ENCODE assay signal across 9 mouse cellular contexts in genomic region chr14:78273571-78273970, GRCm38 (mm10). TPM values are rescaled to one million over a fixed set of nuclear protein-coding genes. Genes with fewer than 3 reads are reported as not detected.
DNase-seq lines count a peak whose midpoint lies in the region; ATAC-seq and TF ChIP-seq lines count a peak whose summit lies in the region.
"Had no signal": no experiment of that assay in that cellular context is flagged by ENCODE, and none has a peak within 500 bp of the region (broad histone marks: within the 10 kb centered on the region; RNA-seq: fewer than 3 reads in every experiment).

No protein-coding gene starts in this region.

- no peak overlapping the region for H3K4me3 ChIP-seq in C2C12 (ENCODE audit: insufficient read depth, poor library complexity, severe bottlenecking)
- no peak overlapping the region for H3K4me3 ChIP-seq in embryonic fibroblast, embryonic 13.5 days (ENCODE audit: insufficient read depth, low read length)
- no peak overlapping the region for H3K4me3 ChIP-seq in liver, embryonic 13.5 days (replicated peaks)
- H3K4me3 ChIP-seq in spleen, adult 2 months (ENCODE audit: extremely low read depth, insufficient read depth, insufficient read length) = no peak overlapping the region
- no peak overlapping the region for H3K4me3 ChIP-seq in midbrain, embryonic 11.5 days (ENCODE audit: low read depth, low read length)

- H3ac ChIP-seq in C2C12 (ENCODE audit: control insufficient read depth, insufficient read length, low read depth) = no peak overlapping the region

- no peak overlapping the region for H3K27ac ChIP-seq in embryonic fibroblast, embryonic 13.5 days (ENCODE audit: insufficient read depth, low read length)
- no peak overlapping the region for H3K27ac ChIP-seq in liver, embryonic 13.5 days
- no peak overlapping the region for H3K27ac ChIP-seq in spleen, adult 2 months (ENCODE audit: insufficient read depth, low read length)
- no peak overlapping the region for H3K27ac ChIP-seq in midbrain, embryonic 11.5 days (ENCODE audit: low read depth, low read length)

- no peak overlapping the region for H3K9ac ChIP-seq in liver, embryonic 13.5 days
- no peak overlapping the region for H3K9ac ChIP-seq in midbrain, embryonic 11.5 days (ENCODE audit: low read length)

- no peaks in the 10 kb centered on the region for H3K36me3 ChIP-seq in C2C12 (ENCODE audit: control insufficient read depth, insufficient read depth)
- H3K36me3 ChIP-seq in liver, embryonic 13.5 days = no peaks in the 10 kb centered on the region
- no peaks in the 10 kb centered on the region for H3K36me3 ChIP-seq in spleen, adult 2 months (ENCODE audit: control insufficient read depth, insufficient read depth, low read length)
- no peaks in the 10 kb centered on the region for H3K36me3 ChIP-seq in midbrain, embryonic 11.5 days (ENCODE audit: control insufficient read depth, insufficient read depth, low read length)

- H3K79me3 ChIP-seq in C2C12 (ENCODE audit: low read depth) = no peaks in the 10 kb centered on the region

- 64% methylated on average over 7 of the region's 7 CpGs for WGBS in liver, embryonic 13.5 days (ENCODE audit: insufficient replicate concordance)
- 69% methylated on average over 7 of the region's 7 CpGs for WGBS in spleen, adult 2 months
- WGBS in midbrain, embryonic 11.5 days = 81% methylated on average over 7 of the region's 7 CpGs

- H3K9me3 ChIP-seq in liver, embryonic 13.5 days (replicated peaks) = no peaks in the 10 kb centered on the region
- H3K9me3 ChIP-seq in midbrain, embryonic 11.5 days (ENCODE audit: control insufficient read depth, low read length) = no peaks in the 10 kb centered on the region

- no peak for ATAC-seq in liver, embryonic 13.5 days (ENCODE audit: low read depth)
- ATAC-seq in midbrain, embryonic 11.5 days (ENCODE audit: low FRiP score) = no peak

- TF ChIP-seq CTCF in C2C12 (IDR thresholded peaks at IDR 0.05; ENCODE audit: control insufficient read depth, insufficient read depth, insufficient read length) = peak; percentile 95
- TF ChIP-seq CTCF in embryonic fibroblast, embryonic 13.5 days (IDR thresholded peaks at IDR 0.05; ENCODE audit: borderline replicate concordance, insufficient read depth, low read length) = peak; percentile 78
- TF ChIP-seq CTCF in spleen, adult 2 months (IDR thresholded peaks at IDR 0.05; ENCODE audit: extremely low read depth, insufficient read depth, insufficient read length, insufficient replicate concordance) = peak; percentile 78; the same call in 1 of the 2 replicates

- H3K4me2 ChIP-seq in liver, embryonic 13.5 days = no peak overlapping the region
- H3K4me2 ChIP-seq in midbrain, embryonic 11.5 days = no peak overlapping the region

- peak; percentile 26 to 49 for DNase-seq in heart, postnatal 10 days
- DNase-seq in heart, postnatal 25 days (ENCODE audit: low spot score) = no peak
- peak; percentile 74 for DNase-seq in ZHBTc4 (ENCODE audit: low read depth, low spot score)
- peak; percentile 16 for DNase-seq in liver, embryonic 13.5 days
- DNase-seq in spleen, adult 2 months (ENCODE audit: low read depth in 1 of 2, low spot score in 2 of 2) = peak; percentile 23 to 26
- no peak for DNase-seq in midbrain, embryonic 11.5 days (ENCODE audit: low spot score, missing footprints)

- H3K79me2 ChIP-seq in C2C12 (ENCODE audit: control insufficient read depth, insufficient read depth) = no peaks in the 10 kb centered on the region

- H3K27me3 ChIP-seq in C2C12 (ENCODE audit: control insufficient read depth, insufficient read depth, insufficient read length) = no peaks in the 10 kb centered on the region
- no peaks in the 10 kb centered on the region for H3K27me3 ChIP-seq in liver, embryonic 13.5 days
- no peaks in the 10 kb centered on the region; the same call in 1 of the 2 replicates for H3K27me3 ChIP-seq in spleen, adult 2 months (ENCODE audit: control insufficient read depth, insufficient read depth, low read length)
- no peaks in the 10 kb centered on the region for H3K27me3 ChIP-seq in midbrain, embryonic 11.5 days (ENCODE audit: control insufficient read depth, insufficient read depth, low read length)

- no peak for TF ChIP-seq POLR2A in embryonic fibroblast, embryonic 13.5 days (IDR thresholded peaks at IDR 0.05; ENCODE audit: low read depth, low read length)
- TF ChIP-seq POLR2A in spleen, adult 2 months (IDR thresholded peaks at IDR 0.05; ENCODE audit: low read depth, low read length) = no peak

- H3K4me1 ChIP-seq in embryonic fibroblast, embryonic 13.5 days (ENCODE audit: control insufficient read depth, insufficient read depth, low read length) = no peaks in the 10 kb centered on the region; the same call in 1 of the 2 replicates
- H3K4me1 ChIP-seq in liver, embryonic 13.5 days (replicated peaks) = no peaks in the 10 kb centered on the region
- no peaks in the 10 kb centered on the region for H3K4me1 ChIP-seq in spleen, adult 2 months (ENCODE audit: control insufficient read depth, insufficient read depth, insufficient read length)
- no peaks in the 10 kb centered on the region for H3K4me1 ChIP-seq in midbrain, embryonic 11.5 days (ENCODE audit: control insufficient read depth, insufficient read depth, low read length)

- intact Hi-C loops in heart, postnatal 10 days (cut with DNase I) = no loop called here
- intact Hi-C loops in heart, postnatal 25 days (cut with DNase I) = no loop called here

TF ChIP-seq in C2C12, 6 proteins besides CTCF, POLR2A, EP300 and RAD21:
- TF ChIP-seq FOSL1 (IDR thresholded peaks at IDR 0.05; ENCODE audit: insufficient read depth, low read length, poor library complexity, severe bottlenecking) = no peak
- TF ChIP-seq MYOG (IDR thresholded peaks at IDR 0.05; ENCODE audit: control insufficient read depth, extremely low read depth, insufficient read length) = no peak
- TF ChIP-seq CEBPB (IDR thresholded peaks at IDR 0.05; ENCODE audit: low read depth) = no peak
- TF ChIP-seq USF1 (IDR thresholded peaks at IDR 0.05; ENCODE audit: low read depth) = no peak
- TF ChIP-seq MYOD1 (IDR thresholded peaks at IDR 0.05; ENCODE audit: control insufficient read depth, insufficient read length, low read depth) = no peak
- TF ChIP-seq MAX (IDR thresholded peaks at IDR 0.05) = no peak
TF ChIP-seq in C2C12: peak in this region for 0.

RNA-seq across cellular contexts. Expression of gene Tnfsf11, which starts 34.3 kb away (rescaled TPM):
- total RNA-seq in heart, postnatal 10 days (2021) = not detected
- not detected for total RNA-seq in heart, postnatal 25 days (2021)
- 0.11 TPM for polyA plus RNA-seq in C2C12 (2012; fragmentation: generic; extraction: Trizol)
- 7.5 and 7.7 TPM in 2 replicates for polyA plus RNA-seq in embryonic fibroblast, embryonic 13.5 days (2011; ENCODE audit: insufficient read length, low read depth, missing spikeins)
- polyA plus RNA-seq in liver, embryonic 13.5 days (2015; fragmentation: Nextera tagmentation; extraction: Ambion mirVana) = 0.08 and 0.19 TPM in 2 replicates
- 0.61 and 1.0 TPM in 2 replicates for polyA plus RNA-seq in spleen, adult 2 months (2012; rRNA removed)
- 0.07 and 0.10 TPM in 2 replicates for polyA plus RNA-seq in midbrain, embryonic 11.5 days (2014; fragmentation: Nextera tagmentation; extraction: Ambion mirVana)
- total RNA-seq: layer of hippocampus, adult 18-20 months had no signal

Comparison
In these comparisons a context has a peak if more than half of its experiments do, and no peak if none do; other contexts are left out.
1. DNase-seq: peak in heart, postnatal 10 days (2 of 2), ZHBTc4 (single experiment), liver, embryonic 13.5 days (single experiment) and spleen, adult 2 months (2 of 2); none in heart, postnatal 25 days (single experiment) and midbrain, embryonic 11.5 days (single experiment).
2. Peak in every context shown above with its lines, with median percentiles within 50 percentile points of each other: CTCF ChIP-seq.